Mouse (Mus musculus): Measurements from ENCODE around the gene AL607142.1.

The AL607142.1 gene

DNA sequence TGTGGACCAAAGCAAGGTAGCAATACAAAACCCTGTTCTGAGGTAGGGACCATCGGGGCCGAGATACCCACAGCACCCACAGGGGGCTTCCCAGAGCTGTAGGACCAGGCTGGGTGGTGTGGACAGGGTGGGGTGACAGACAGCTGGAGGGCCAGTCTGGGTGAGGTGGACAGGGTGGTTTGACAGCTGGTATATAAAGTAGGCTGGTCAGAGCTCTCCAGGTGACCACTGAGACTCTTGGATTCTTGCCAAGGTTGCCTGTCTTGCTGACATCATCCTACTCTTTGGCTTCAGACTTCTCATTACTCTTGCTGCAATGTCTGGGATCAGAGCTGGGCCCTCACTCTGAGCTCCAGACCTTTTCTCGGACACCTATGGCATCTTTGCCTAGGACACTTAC, 41.6 kb downstream of the AL607142.1 start:
- DNase-seq, result no peak

DNA sequence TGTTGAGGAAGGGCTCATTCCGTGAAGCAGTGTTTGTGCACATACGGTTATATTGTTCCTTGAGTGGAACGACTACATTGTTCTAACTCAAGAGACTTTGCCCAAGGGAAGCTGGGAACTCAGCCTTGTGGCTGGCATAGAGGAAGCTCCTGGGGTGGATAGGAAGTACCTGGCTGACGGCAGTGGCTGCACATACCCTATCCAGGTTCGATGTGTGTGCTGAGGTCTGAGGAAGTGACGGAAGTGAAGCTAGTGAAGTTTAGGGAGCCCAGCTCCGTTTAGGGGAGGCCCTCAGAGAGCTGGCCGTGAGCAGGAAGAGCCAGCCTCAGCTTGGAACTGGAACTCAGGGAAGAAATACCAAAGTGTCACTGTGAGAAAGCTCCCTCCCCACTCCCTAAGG, 43.0 kb downstream of the AL607142.1 start:
- no peak for DNase-seq

DNA sequence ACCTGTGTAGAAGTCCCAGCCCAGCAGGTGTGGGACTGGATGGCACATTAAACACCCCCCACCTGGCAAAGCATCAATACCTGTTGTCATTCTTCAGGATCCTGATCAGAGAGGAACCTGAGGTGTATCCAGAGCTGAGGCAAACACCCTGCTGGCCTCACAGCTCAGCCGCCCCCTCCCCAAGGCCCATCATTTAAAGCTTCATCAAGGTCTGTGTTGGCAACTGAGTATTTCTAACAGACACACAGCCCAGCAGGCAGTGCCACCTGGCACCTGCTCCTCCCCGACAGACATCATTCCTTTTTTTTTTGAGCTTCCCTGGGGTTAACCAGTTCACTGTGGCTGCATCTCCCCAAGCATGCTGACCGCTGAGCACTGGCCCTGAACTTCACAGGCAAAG, 50.7 kb downstream of the AL607142.1 start:
- DNase-seq, result no peak

DNA sequence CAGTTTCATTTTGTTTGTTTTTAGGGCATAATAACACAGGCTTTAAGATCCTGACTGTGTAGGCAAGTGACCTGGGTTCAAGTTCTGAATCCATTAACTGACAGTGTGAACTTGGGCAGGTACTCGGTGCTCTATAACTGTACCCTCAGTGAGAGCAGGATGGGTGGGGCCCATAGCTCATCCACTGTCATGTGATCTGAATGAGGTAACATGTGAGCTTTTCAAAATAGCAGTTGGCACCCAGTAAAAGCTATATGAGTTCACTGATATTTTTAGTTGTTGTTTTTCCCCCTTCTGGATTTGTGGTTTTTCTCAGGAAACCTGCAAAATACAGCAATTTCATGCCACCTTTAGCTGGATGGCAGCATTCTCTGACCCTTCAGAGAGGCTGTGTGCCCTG, 51.5 kb downstream of the AL607142.1 start:
- no peak for DNase-seq

DNA sequence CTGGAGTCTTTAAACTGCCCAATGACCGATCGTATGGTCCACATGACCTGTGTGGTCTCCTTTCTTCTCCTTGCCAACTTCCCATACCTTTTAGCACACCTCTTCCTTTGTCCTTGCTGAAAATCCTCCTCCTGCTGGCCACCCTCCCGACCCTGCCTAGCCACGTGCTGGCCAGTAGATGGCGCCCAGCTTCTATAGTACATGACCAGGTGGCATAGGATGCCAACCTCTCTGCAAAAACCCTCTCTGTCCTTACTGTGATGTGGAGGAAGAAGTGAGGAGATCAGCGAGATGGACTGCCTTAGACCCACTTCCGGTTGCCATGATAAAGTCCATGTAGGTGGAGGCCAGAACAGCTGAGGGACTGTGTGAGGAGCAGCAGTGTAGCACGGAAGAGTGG, 55.5 kb downstream of the AL607142.1 start:
- peak; percentile 76 for DNase-seq

DNA sequence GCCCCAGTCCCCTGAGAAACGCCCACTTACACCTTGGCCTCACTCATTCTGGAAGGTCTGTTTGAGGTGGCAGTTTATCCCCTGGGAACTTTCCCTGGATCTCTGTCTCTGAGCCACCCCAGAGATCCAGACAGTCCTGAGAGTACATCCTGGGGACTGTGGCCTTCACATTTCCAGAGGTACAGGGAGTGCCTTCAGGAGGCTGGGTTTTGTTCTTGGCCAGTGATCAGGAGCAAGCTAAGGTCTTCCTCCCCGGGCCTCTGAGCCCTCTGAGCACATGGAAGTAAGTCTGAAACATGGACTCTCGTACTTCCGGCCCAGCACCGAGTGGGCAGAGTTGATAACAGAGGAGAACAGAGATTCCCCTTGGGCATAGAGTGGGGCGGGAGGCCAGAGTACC, 59.9 kb downstream of the AL607142.1 start:
- no peak for DNase-seq

DNA sequence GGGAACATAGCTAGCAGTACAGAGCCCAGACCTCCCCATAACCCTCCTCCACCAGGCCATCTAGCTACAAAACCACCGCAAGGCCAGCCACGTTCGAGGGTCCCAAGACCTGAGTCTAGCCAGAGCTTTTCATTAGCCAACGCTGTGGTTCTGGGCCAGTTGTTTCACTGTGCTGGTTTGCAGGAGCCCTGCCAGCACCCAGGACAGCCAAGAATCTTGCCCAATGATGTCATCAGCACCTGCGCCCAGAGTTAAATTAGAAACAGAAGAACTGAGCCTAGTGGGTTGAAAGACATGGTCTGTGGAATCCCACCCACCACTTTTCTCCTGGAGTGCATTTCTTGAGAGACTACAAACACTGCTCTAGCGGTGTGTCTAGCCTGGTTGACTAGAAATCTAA, 61.3 kb downstream of the AL607142.1 start:
- DNase-seq, result no peak

DNA sequence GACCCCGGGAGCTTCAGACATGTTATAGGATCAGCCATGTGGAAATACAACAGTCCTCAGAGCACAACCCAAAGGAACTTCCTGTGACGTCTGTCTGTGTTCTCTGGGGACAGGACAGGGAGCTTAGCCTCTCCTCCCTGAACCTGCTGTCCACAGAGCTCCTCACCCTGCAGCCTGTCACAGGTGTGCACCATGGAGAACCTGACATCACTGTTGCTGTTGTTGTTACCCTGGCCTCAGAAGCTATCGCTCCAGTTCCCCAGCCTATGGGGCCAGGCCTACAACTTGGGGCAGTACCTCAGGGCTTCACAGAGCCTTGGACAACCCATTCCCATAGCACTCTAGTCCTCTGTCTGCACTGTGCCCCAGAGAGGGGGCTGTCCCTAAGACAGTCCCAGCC, 62.5 kb downstream of the AL607142.1 start:
- no peak for DNase-seq

DNA sequence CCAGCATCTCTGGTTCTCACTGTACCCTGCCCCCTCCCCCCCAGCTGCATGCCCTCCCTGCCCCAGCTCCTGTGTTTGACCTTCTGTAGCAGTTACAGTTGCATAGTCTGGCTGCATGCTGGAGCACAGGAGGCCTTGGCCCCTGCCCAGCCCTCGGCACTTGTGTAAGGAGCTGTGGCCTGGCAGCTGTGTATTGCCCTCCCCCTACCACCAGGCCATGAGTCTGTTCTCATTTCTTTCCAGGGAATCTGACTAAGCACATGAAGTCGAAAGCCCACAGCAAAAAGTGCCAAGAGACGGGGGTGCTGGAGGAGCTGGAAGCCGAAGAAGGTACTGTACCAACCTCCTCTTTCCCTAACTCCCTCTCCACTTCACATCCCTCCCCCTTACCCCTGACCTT, 63.2 kb downstream of the AL607142.1 start:
- DNase-seq, result peak; percentile 33

DNA sequence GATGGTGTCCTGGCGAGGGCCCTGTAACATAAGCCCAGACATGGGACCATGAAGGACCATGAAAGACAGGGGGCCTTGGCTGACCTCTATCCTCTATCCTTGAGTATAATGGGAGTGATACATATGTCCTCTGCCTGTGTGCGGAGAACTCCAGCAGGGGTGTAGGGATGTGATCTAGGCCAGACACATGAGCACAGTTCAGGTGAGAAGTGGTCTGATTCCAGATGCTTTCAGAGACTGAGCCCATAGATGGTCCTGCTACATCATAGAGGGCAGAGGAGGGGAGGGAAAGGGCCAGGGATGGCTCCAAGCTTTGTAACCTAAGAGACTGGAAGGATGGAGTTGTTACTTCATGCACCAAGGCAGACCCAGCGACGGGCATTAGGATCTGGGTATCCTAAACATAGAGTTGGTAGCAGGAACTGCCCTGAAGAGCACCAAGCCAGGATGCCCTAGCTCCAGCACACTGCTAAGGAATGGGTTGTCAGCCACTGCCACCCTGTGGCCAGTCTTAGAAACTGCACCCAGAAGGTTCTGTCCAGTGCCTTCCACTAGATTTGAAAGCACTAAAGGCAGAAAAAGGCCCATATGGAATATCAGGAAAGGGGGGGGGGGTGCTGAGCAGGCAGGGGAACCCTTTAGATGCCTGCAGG, 64.6 kb downstream of the AL607142.1 start:
- peak; percentile 51 for DNase-seq

DNA sequence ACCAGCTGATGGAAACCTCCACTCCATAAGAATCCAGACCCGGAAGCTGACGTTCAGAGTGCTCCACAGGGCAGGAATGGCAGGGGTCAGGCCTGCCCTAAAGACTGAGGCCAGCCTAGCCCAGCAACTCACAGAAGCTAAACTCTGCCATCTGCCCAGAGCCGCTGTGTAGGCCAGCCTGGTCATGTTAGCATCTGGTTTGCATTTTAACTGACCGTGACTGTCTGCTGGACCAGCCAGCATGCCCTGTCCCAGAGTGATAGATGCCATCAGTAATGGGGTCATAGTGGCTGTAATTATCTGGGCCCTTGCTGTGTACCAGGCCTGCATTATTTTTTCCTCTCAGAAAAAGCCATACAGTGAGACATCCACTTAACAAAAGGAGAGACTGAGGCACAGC, 66.1 kb downstream of the AL607142.1 start:
- DNase-seq, result no peak

DNA sequence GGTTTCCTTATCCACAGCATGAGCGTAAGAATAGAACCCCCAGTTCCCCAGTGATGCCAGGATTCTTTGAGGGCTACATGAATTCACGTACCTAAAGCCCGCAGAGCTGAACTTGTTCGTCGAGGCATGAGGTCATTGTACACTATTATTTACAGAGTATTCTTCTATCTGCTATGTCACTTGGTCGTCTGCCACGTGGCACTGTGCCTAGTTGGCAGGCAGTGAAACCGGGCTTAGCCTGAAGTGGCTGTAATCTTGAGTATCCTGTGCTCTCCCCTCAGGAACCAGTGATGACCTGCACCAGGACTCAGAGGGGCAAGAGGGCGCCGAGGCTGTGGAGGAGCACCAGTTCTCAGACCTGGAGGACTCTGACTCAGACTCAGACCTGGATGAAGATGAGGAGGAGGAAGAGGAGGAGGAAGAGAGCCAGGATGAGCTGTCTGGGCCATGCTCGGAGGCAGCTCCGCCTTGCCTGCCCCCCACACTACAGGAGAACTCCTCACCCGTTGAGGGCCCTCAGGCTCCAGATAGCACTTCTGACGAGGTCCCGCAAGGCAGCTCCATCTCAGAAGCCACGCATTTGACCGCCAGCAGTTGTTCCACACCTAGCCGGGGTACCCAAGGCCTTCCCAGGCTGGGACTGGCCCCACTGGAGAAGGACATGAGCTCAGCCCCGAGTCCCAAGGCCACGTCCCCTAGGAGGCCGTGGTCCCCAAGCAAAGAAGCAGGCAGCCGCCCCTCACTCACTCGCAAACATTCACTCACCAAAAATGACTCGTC, 66.8 kb downstream of the AL607142.1 start:
- peak; percentile 91 for DNase-seq

DNA sequence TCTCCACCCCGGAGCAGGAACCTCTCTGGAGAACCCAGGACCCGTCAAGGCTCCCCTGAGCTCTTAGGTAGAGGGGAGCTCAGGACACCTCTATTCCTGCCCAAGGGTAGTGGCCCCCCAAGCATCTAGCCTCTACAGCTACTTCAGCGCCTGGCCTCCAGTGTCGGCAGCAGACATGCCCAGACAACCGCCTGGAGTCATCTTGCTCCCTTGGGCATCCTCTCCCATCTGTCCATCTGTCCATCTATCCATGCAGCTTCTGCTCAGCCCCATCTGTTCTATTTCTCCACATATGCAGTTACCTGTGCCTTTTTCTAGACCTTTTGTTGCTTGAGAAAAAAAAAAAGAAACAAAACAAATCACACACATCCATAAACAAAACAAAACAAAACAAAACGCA, 69.4 kb downstream of the AL607142.1 start:
- DNase-seq, result no peak

DNA sequence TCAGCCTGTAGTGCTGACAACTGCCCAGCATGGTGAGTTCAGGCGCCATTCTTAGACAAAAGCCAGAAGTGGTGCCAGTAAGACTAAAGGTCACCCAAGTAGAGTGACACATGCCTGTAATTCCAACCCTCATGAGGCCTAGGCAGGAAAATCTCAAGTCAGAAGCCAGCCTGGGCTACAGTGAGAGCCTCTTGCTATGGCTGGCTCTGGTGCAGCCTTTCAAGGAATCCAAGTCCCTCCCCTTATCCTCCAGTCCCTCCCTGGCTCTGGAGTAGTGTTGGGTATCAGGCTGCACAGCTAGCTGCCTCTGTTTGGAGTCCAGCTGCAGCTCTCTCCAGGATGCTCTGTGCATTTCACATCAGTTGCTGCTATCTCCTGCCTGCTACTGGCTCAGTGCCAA, 77.0 kb downstream of the AL607142.1 start:
- no peak for DNase-seq

DNA sequence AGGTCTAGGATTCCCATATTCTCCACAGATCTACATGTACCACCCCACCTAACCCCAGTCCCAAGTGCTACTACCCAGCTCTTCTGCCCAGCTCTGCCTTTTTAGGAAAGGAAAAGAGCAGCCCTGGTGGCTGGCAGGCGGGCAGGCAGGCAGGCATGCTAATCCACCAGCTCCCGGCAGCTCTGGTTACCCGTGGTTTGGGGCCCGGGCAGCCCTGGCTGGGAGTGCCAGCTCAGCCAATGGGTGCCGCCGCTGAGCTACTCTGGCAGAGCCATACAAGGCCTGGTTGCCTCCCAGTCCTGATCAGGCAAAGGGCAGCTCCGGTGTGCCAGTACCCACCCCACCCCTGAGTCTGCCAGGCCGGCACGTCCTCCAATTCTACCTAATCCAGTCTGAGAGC, 78.1 kb downstream of the AL607142.1 start:
- DNase-seq, result no peak
